Mouse (Mus musculus): ENCODE data around the gene Hist1h2ae.

GRCm38 (mm10) chr13:23591206-23591605, 20.2 kb upstream of the Hist1h2ae start:
- no peak for TF ChIP-seq CTCF (IDR thresholded peaks at IDR 0.05; ENCODE audit: low read depth)
- no peak for TF ChIP-seq EP300 (IDR thresholded peaks at IDR 0.05; ENCODE audit: low read depth)

All from liver, embryonic 14.5 days (tissue).